Mouse (Mus musculus) heart, embryonic 14.5 days (tissue): ENCODE data around the gene Pbx3. TPM values are rescaled to one million over a fixed set of nuclear protein-coding genes. Genes with fewer than 3 reads are reported as not detected.

Experiments
- ATAC-seq: fragments of 200-750 bp; cut with Nextera tagmentation; 2 replicates; pipeline ENCODE4 v1.8.0; 2017; ENCODE audit warnings: low read depth, moderate TSS enrichment; ENCODE audit not compliant: insufficient number of reproducible peaks, insufficient read depth, low FRiP score
- H3K27ac ChIP-seq, 2 experiments: fragments of 200-500 bp in 1 of 2; fragments of 300-500 bp in 1 of 2; sonication (generic) in 1 of 2; replicated peaks in 1 of 2; 2 replicates each; pipeline ENCODE4 v1.5.1; 2012 to 2014; ENCODE audit warnings: low read depth in 2 of 2, low read length in 2 of 2, control low read depth in 1 of 2, mild to moderate bottlenecking in 1 of 2, mixed read lengths in 1 of 2; ENCODE audit not compliant: control insufficient read depth in 1 of 2, insufficient read depth in 1 of 2
- H3K27me3 ChIP-seq: fragments of 300-500 bp; sonication (generic); 2 replicates; pipeline ENCODE4 v1.6.1; 2014; ENCODE audit warnings: mild to moderate bottlenecking, low read length, control low read depth; ENCODE audit not compliant: control insufficient read depth, insufficient read depth
- H3K36me3 ChIP-seq: fragments of 300-500 bp; sonication (generic); 2 replicates; pipeline ENCODE4 v1.6.1; 2014; ENCODE audit warnings: mild to moderate bottlenecking, control low read depth, low read length, mixed read lengths; ENCODE audit not compliant: control insufficient read depth, insufficient read depth
- H3K4me1 ChIP-seq, 2 experiments: fragments of 200-500 bp in 1 of 2; fragments of 300-500 bp in 1 of 2; sonication (generic) in 1 of 2; 2 replicates each; pipeline ENCODE4 v1.6.1; 2012 to 2014; ENCODE audit warnings: low read length in 2 of 2, control low read depth in 1 of 2, mixed read lengths in 1 of 2; ENCODE audit not compliant: control insufficient read depth in 2 of 2, insufficient read depth in 2 of 2
- H3K4me2 ChIP-seq: fragments of 300-500 bp; sonication (generic); 2 replicates; pipeline ENCODE4 v1.6.1; 2014; ENCODE audit warnings: mild to moderate bottlenecking, low read length
- H3K4me3 ChIP-seq, 2 experiments: fragments of 200-500 bp in 1 of 2; fragments of 300-500 bp in 1 of 2; sonication (generic) in 1 of 2; 2 replicates each; pipeline ENCODE4 v1.5.1; 2012 to 2014; ENCODE audit warnings: low read length in 2 of 2, mild to moderate bottlenecking in 2 of 2, control low read depth in 1 of 2, low read depth in 1 of 2, moderate library complexity in 1 of 2; ENCODE audit not compliant: control insufficient read depth in 1 of 2, insufficient read depth in 1 of 2
- H3K9ac ChIP-seq: fragments of 300-500 bp; sonication (generic); 2 replicates; pipeline ENCODE4 v1.6.1; 2014; ENCODE audit warnings: mild to moderate bottlenecking, low read length
- H3K9me3 ChIP-seq: fragments of 300-500 bp; sonication (generic); 2 replicates; pipeline ENCODE4 v1.6.1; 2016; ENCODE audit warnings: low read length, control low read depth; ENCODE audit not compliant: control insufficient read depth
- WGBS: fragments of 180-500 bp; shearing (Covaris S2); extraction: QIAGEN DNeasy Blood & Tissue Kit; methylation state at CpG from one replicate; pipeline ENCODE4 v1.1.7; 2014; 5-methylcytosine and 5-hydroxymethylcytosine counted together
- polyA plus RNA-seq: library from polyadenylated mRNA; unstranded; fragments of >200 nt; fragmentation: Nextera tagmentation; extraction: Ambion mirVana; gene quantifications from 2 replicates; pipeline ENCODE4 v1.2.1, GENCODE M21; 2014

The Pbx3 gene
- polyA plus RNA-seq, 1 experiment from 2014 or later = 26.4 TPM

GRCm38 (mm10) chr2:34256000-34256553, 116.9 kb downstream of the Pbx3 start:
- H3K27me3 ChIP-seq = no peaks in the 10 kb centered on the region
- no peak overlapping the region for H3K4me3 ChIP-seq
- H3K4me2 ChIP-seq = no peak overlapping the region
- peaks cover 0 to 17% of the 10 kb centered on the region in 2 experiments; a peak in 2 of 4 replicates for H3K4me1 ChIP-seq
- 83% methylated on average over 6 of the region's 6 CpGs for WGBS
- H3K9me3 ChIP-seq = no peaks in the 10 kb centered on the region
- H3K36me3 ChIP-seq = no peaks in the 10 kb centered on the region
- H3K9ac ChIP-seq = no peak overlapping the region
- no peak for ATAC-seq
- H3K27ac ChIP-seq = no peak overlapping the region

- Histone ChIP-seq H3K27me3 (no peaks in the 10 kb centered on the region), H3K27ac (no peak overlapping the region), H3K4me3 (no peak overlapping the region), H3K4me1 (peaks cover 0 to 21% of the 10 kb centered on the region in 2 experiments; a peak in 2 of 4 replicates), H3K36me3 (no peaks in the 10 kb centered on the region), H3K4me2 (no peak overlapping the region), H3K9ac (no peak overlapping the region), H3K9me3 (no peaks in the 10 kb centered on the region)
- WGBS = 48% methylated on average over 1 of the region's 1 CpGs
- no peak for ATAC-seq
Measured at GRCm38 (mm10) chr2:34253627-34254026, 119.3 kb downstream of the Pbx3 start.

- no peak overlapping the region for H3K4me3 ChIP-seq
- H3K4me2 ChIP-seq = no peak overlapping the region
- no peak for ATAC-seq
- no peaks in the 10 kb centered on the region for H3K9me3 ChIP-seq
- no peak overlapping the region for H3K9ac ChIP-seq
- no peak overlapping the region for H3K27ac ChIP-seq
- no peaks in the 10 kb centered on the region for H3K27me3 ChIP-seq
- 27% methylated on average over 1 of the region's 1 CpGs for WGBS
- H3K36me3 ChIP-seq = no peaks in the 10 kb centered on the region
- H3K4me1 ChIP-seq = peaks cover 0 to 18% of the 10 kb centered on the region in 2 experiments; a peak in 2 of 4 replicates
Measured at GRCm38 (mm10) chr2:34253111-34253510, 119.8 kb downstream of the Pbx3 start.

- no peak overlapping the region for H3K4me2 ChIP-seq
- WGBS = 76% methylated on average over 3 of the region's 3 CpGs
- no peak for ATAC-seq
- no peaks in the 10 kb centered on the region for H3K9me3 ChIP-seq
- H3K9ac ChIP-seq = no peak overlapping the region
- H3K27ac ChIP-seq = no peak overlapping the region
- no peaks in the 10 kb centered on the region for H3K27me3 ChIP-seq
- no peaks in the 10 kb centered on the region for H3K36me3 ChIP-seq
- peaks cover 0 to 18% of the 10 kb centered on the region in 2 experiments; a peak in 2 of 4 replicates for H3K4me1 ChIP-seq
- no peak overlapping the region for H3K4me3 ChIP-seq
Measured at GRCm38 (mm10) chr2:34252286-34252685, 120.7 kb downstream of the Pbx3 start.

GRCm38 (mm10) chr2:34249961-34250658, 122.8 kb downstream of the Pbx3 start:
- Histone ChIP-seq H3K27ac (peak overlapping the region; percentile 87 to 90), H3K9ac (peak overlapping the region; percentile 73), H3K4me1 (peaks cover 0 to 18% of the 10 kb centered on the region in 2 experiments; a peak in 2 of 4 replicates), H3K9me3 (no peaks in the 10 kb centered on the region), H3K4me2 (peak overlapping the region; percentile 66), H3K27me3 (no peaks in the 10 kb centered on the region), H3K36me3 (no peaks in the 10 kb centered on the region), H3K4me3 (peak overlapping the region; percentile 57 to 76)
- peak; percentile 56; the same call in 1 of the 2 replicates for ATAC-seq
- 4% methylated on average over 18 of the region's 18 CpGs for WGBS

GRCm38 (mm10) chr2:34249141-34249960, 123.6 kb downstream of the Pbx3 start:
- peaks cover 0 to 18% of the 10 kb centered on the region in 2 experiments; a peak in 2 of 4 replicates for H3K4me1 ChIP-seq
- peak overlapping the region; percentile 73 for H3K9ac ChIP-seq
- H3K27me3 ChIP-seq = no peaks in the 10 kb centered on the region
- peak; percentile 69 for ATAC-seq
- H3K36me3 ChIP-seq = no peaks in the 10 kb centered on the region
- H3K4me3 ChIP-seq = peak overlapping the region; percentile 57 to 76
- under 1% methylated on average over 15 of the region's 15 CpGs for WGBS
- peak overlapping the region; percentile 66 for H3K4me2 ChIP-seq
- peak overlapping the region; percentile 87 to 90 for H3K27ac ChIP-seq
- H3K9me3 ChIP-seq = no peaks in the 10 kb centered on the region

GRCm38 (mm10) chr2:34240885-34241284, 132.1 kb downstream of the Pbx3 start:
- ATAC-seq = no peak
- Histone ChIP-seq H3K27ac (no peak overlapping the region), H3K4me3 (no peak overlapping the region), H3K9me3 (no peaks in the 10 kb centered on the region), H3K4me1 (no peaks in the 10 kb centered on the region), H3K4me2 (no peak overlapping the region), H3K36me3 (no peaks in the 10 kb centered on the region), H3K9ac (no peak overlapping the region), H3K27me3 (no peaks in the 10 kb centered on the region)
